Comparison of ENCODE assay signal across 9 mouse cellular contexts in genomic region chr2:135926660-135927343, GRCm38 (mm10).
DNase-seq lines count a peak whose midpoint lies in the region; ATAC-seq and TF ChIP-seq lines count a peak whose summit lies in the region.
"Had no signal": no experiment of that assay in that cellular context is flagged by ENCODE, and none has a peak within 500 bp of the region (broad histone marks: within the 10 kb centered on the region; RNA-seq: fewer than 3 reads in every experiment).

No protein-coding gene starts in this region.

- no peak overlapping the region for H3K27ac ChIP-seq in forebrain, embryonic 14.5 days (ENCODE audit: low read depth, low read length)
- H3K27ac ChIP-seq in forebrain, embryonic 12.5 days = no peak overlapping the region
- peak overlapping the region; percentile 76 for H3K27ac ChIP-seq in gastrocnemius, adult 2 months
- H3K27ac ChIP-seq: neural tube, embryonic 12.5 days had no signal

- H3K4me2 ChIP-seq in forebrain, embryonic 14.5 days (ENCODE audit: low read length) = no peak overlapping the region
- H3K4me2 ChIP-seq in forebrain, embryonic 12.5 days = no peak overlapping the region
- H3K4me2 ChIP-seq: neural tube, embryonic 12.5 days had no signal

- H3K9ac ChIP-seq in forebrain, embryonic 14.5 days (ENCODE audit: low read length) = no peak overlapping the region
- no peak overlapping the region for H3K9ac ChIP-seq in forebrain, embryonic 12.5 days
- H3K9ac ChIP-seq: neural tube, embryonic 12.5 days had no signal

- peaks cover 2% of the 10 kb centered on the region; the same call in 1 of the 2 replicates for H3K4me1 ChIP-seq in forebrain, embryonic 14.5 days (ENCODE audit: control insufficient read depth, insufficient read depth, low read length)
- peaks cover 12% of the 10 kb centered on the region; the same call in 1 of the 2 replicates for H3K4me1 ChIP-seq in forebrain, embryonic 12.5 days
- H3K4me1 ChIP-seq: neural tube, embryonic 12.5 days had no signal

- H3K27me3 ChIP-seq in forebrain, embryonic 14.5 days (replicated peaks; ENCODE audit: control insufficient read depth, insufficient read depth, low read length) = no peaks in the 10 kb centered on the region
- no peaks in the 10 kb centered on the region for H3K27me3 ChIP-seq in forebrain, embryonic 12.5 days
- H3K27me3 ChIP-seq: neural tube, embryonic 12.5 days had no signal

- H3K36me3 ChIP-seq in forebrain, embryonic 14.5 days (ENCODE audit: control insufficient read depth, insufficient read depth, low read length) = no peaks in the 10 kb centered on the region
- H3K36me3 ChIP-seq in forebrain, embryonic 12.5 days (replicated peaks) = no peaks in the 10 kb centered on the region
- H3K36me3 ChIP-seq: neural tube, embryonic 12.5 days had no signal

- 88% methylated on average over 8 of the region's 8 CpGs for WGBS in forebrain, embryonic 14.5 days
- WGBS in forebrain, embryonic 12.5 days = 84% methylated on average over 8 of the region's 8 CpGs

- peak; percentile 75 for DNase-seq in forebrain, embryonic 14.5 days (ENCODE audit: low spot score)
- DNase-seq in CD4-positive helper T cell, adult 2 months (ENCODE audit: low read depth, low spot score) = peak; percentile 33
- DNase-seq in c-Kit-positive CD71-positive TER-119-negative erythroid progenitor cells, embryonic 14.5 days (ENCODE audit: low read depth) = peak; percentile 10
- DNase-seq in gastrocnemius, adult 2 months = peak; percentile 33
- peak; percentile 78 for DNase-seq in kidney, adult 9 months
- DNase-seq in lung, adult 18-20 months = peak; percentile 38 to 78
- DNase-seq in right cerebral cortex, adult 2 months (ENCODE audit: low spot score in 2 of 2) = peak; percentile 61 to 67

- ATAC-seq in forebrain, embryonic 14.5 days = peak; percentile 26; the same call in 1 of the 2 replicates
- ATAC-seq in forebrain, embryonic 12.5 days (ENCODE audit: low FRiP score) = no peak

- H3K9me3 ChIP-seq in forebrain, embryonic 14.5 days (replicated peaks; ENCODE audit: control insufficient read depth, low read length) = no peaks in the 10 kb centered on the region
- no peaks in the 10 kb centered on the region for H3K9me3 ChIP-seq in forebrain, embryonic 12.5 days
- H3K9me3 ChIP-seq: neural tube, embryonic 12.5 days had no signal

- peak; percentile 78 for TF ChIP-seq CTCF in gastrocnemius, adult 2 months (IDR thresholded peaks at IDR 0.05)

- H3K4me3 ChIP-seq in forebrain, embryonic 14.5 days (ENCODE audit: low read depth, low read length) = no peak overlapping the region
- no peak overlapping the region for H3K4me3 ChIP-seq in forebrain, embryonic 12.5 days (replicated peaks)
- peak overlapping the region; percentile 15; the same call in 1 of the 2 replicates for H3K4me3 ChIP-seq in gastrocnemius, adult 2 months
- H3K4me3 ChIP-seq: neural tube, embryonic 12.5 days had no signal

- intact Hi-C loops in gastrocnemius, adult 2 months (cut with DNase I) = loop anchor here (2.0 to 10.0 kb wide), 5 partner anchors 195 to 540 kb away; partner anchors contain the start of gene Plcb4

Comparison
In these comparisons a context has a peak if more than half of its experiments do, and no peak if none do; other contexts are left out.
1. DNase-seq: peak in every context shown above with its lines; median percentile 78 in kidney, adult 9 months; 75 in forebrain, embryonic 14.5 days; 64 in right cerebral cortex, adult 2 months; 58 in lung, adult 18-20 months; 33 in CD4-positive helper T cell, adult 2 months; 33 in gastrocnemius, adult 2 months; 10 in c-Kit-positive CD71-positive TER-119-negative erythroid progenitor cells, embryonic 14.5 days.